In the genomic region with DNA sequence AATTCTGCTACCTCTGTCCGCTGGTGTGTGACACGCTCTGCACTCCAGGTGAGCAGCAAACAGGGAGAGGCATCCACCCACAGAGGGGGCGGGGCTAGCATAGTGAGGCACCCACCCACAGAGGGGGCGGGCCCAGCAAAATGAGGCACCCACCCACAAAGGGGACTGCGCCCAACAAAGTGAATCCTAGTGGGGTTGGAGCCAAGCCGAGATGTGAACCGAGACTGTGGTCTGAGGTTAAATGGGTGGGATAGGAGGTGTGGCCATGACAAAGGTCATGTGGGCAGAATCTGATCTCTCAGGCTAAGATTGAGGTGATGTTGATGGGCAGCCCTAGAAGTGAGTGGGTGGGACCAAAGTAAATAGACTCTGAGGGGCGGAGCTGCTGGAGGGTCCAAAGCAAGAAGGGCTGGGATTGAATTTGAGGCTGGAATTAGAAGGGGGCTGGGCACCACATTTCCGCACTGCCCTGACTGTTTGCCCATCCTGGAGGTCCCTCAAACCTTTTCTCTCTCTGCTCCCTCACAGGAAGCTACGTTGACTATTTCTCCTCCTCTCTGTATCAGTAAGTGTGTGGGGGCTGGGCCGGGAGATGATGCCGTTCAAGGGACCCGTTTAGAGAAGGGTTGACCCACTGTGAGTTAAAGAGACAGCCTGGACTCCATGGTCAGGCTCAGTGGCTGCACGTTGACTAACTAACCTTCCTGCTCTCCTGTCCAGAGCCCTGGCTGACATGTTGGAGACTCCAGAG, we compare ENCODE assay signal across 8 mouse cellular contexts. TPM values are rescaled to one million over a fixed set of nuclear protein-coding genes. Genes with fewer than 3 reads are reported as not detected.
A peak's percentile ranks its signal among the peaks of the same experiment; 100 is the strongest.
DNase-seq lines count a peak whose midpoint lies in the region; ATAC-seq and TF ChIP-seq lines count a peak whose summit lies in the region.

No protein-coding gene starts in this region.

- peak overlapping the region; percentile 37; the same call in 1 of the 2 replicates for H3K27ac ChIP-seq in embryonic facial prominence, embryonic 12.5 days
- H3K27ac ChIP-seq in kidney, adult 2 months (ENCODE audit: insufficient read depth, low read depth, low read length) = no peak overlapping the region
- H3K27ac ChIP-seq in lung, embryonic 14.5 days (ENCODE audit: low read depth) = peak overlapping the region; percentile 63

- H3K4me3 ChIP-seq in embryonic facial prominence, embryonic 12.5 days = peak overlapping the region; percentile 52
- no peak overlapping the region for H3K4me3 ChIP-seq in kidney, adult 2 months (ENCODE audit: insufficient read depth, low read depth, low read length)
- H3K4me3 ChIP-seq in lung, embryonic 14.5 days (ENCODE audit: low read depth, low read length) = peak overlapping the region; percentile 56

- ATAC-seq in embryonic facial prominence, embryonic 12.5 days (ENCODE audit: insufficient number of reproducible peaks, insufficient read depth, low FRiP score, low TSS enrichment) = 0 out of 2 replicates have a peak, but pooled peaks have one; percentile 10
- peak; percentile 5; the same call in 1 of the 2 replicates for ATAC-seq in lung, embryonic 14.5 days (ENCODE audit: insufficient read depth)

- H3K27me3 ChIP-seq in embryonic facial prominence, embryonic 12.5 days = no peaks in the 10 kb centered on the region
- no peaks in the 10 kb centered on the region for H3K27me3 ChIP-seq in kidney, adult 2 months (replicated peaks; ENCODE audit: control insufficient read depth, insufficient read depth, low read length)
- no peaks in the 10 kb centered on the region for H3K27me3 ChIP-seq in lung, embryonic 14.5 days (ENCODE audit: insufficient read depth, low read length)

- peak overlapping the region; percentile 93 for H3K4me2 ChIP-seq in embryonic facial prominence, embryonic 12.5 days (replicated peaks)
- peak overlapping the region; percentile 95 for H3K4me2 ChIP-seq in lung, embryonic 14.5 days

- H3K36me3 ChIP-seq in embryonic facial prominence, embryonic 12.5 days = no peaks in the 10 kb centered on the region
- no peaks in the 10 kb centered on the region for H3K36me3 ChIP-seq in kidney, adult 2 months (ENCODE audit: control insufficient read depth, insufficient read depth, low read length)
- H3K36me3 ChIP-seq in lung, embryonic 14.5 days (ENCODE audit: insufficient read depth) = no peaks in the 10 kb centered on the region

- H3K4me1 ChIP-seq in embryonic facial prominence, embryonic 12.5 days = peaks cover 46% of the 10 kb centered on the region
- H3K4me1 ChIP-seq in kidney, adult 2 months (ENCODE audit: control insufficient read depth, insufficient read depth, low read length) = 0 out of 2 replicates have a peak, but pooled peaks cover 3% of the 10 kb centered on the region
- peaks cover 21% of the 10 kb centered on the region for H3K4me1 ChIP-seq in lung, embryonic 14.5 days (ENCODE audit: insufficient read depth)

- peak overlapping the region; percentile 63 for H3K9ac ChIP-seq in embryonic facial prominence, embryonic 12.5 days
- H3K9ac ChIP-seq in lung, embryonic 14.5 days = peak overlapping the region; percentile 63; the same call in 1 of the 2 replicates

- 3% methylated on average over 14 of the region's 14 CpGs for WGBS in embryonic facial prominence, embryonic 12.5 days
- 8% methylated on average over 14 of the region's 14 CpGs for WGBS in kidney, adult 2 months
- WGBS in lung, embryonic 14.5 days = 1% methylated on average over 14 of the region's 14 CpGs

- no peaks in the 10 kb centered on the region for H3K9me3 ChIP-seq in embryonic facial prominence, embryonic 12.5 days
- H3K9me3 ChIP-seq in lung, embryonic 14.5 days (ENCODE audit: low read depth, low read length) = no peaks in the 10 kb centered on the region

- no peak for TF ChIP-seq POLR2A in kidney, adult 2 months (IDR thresholded peaks at IDR 0.05; ENCODE audit: low read depth, low read length)

- peak; percentile 64 to 69 for DNase-seq in right cerebral cortex, postnatal 10 days (ENCODE audit: low spot score in 2 of 2)
- DNase-seq in right cerebral cortex, adult 18-20 months = no peak
- DNase-seq in kidney, adult 2 months = peak; percentile 31
- DNase-seq in lung, embryonic 14.5 days = peak; percentile 70
- DNase-seq in right cerebral cortex, postnatal 14 days = peak; percentile 52
- no peak for DNase-seq in c-Kit-positive CD71-positive TER-119-positive erythroid progenitor cells, embryonic 14.5 days (ENCODE audit: low spot score)
- no peak for DNase-seq in adrenal gland, postnatal 10 days

- TF ChIP-seq CTCF in kidney, adult 2 months (conservative IDR thresholded peaks at IDR 0.05; ENCODE audit: insufficient read depth, insufficient read length, low read depth, low read length) = no peak
- TF ChIP-seq CTCF in lung, embryonic 14.5 days (IDR thresholded peaks at IDR 0.05; ENCODE audit: low read depth) = no peak

RNA-seq across cellular contexts. Expression of gene Hrc, which starts 3.2 kb away (rescaled TPM):
- 0.81 and 1.5 TPM in 2 replicates for polyA plus RNA-seq in embryonic facial prominence, embryonic 12.5 days (2016; fragmentation: Nextera tagmentation; extraction: Ambion mirVana)
- 0.14 and 3.2 TPM in 2 replicates for polyA plus RNA-seq in kidney, adult 2 months (2012; rRNA removed)
- polyA plus RNA-seq in lung, embryonic 14.5 days (2014; fragmentation: Nextera tagmentation; extraction: Ambion mirVana) = 0.58 and 1.2 TPM in 2 replicates
- 10 to 100 TPM; 10.7 to 47.8 TPM for total RNA-seq in adrenal gland, postnatal 10 days (2021)

RNA-seq across cellular contexts. Expression of gene Trpm4, which starts 4.8 kb away (rescaled TPM):
- polyA plus RNA-seq in embryonic facial prominence, embryonic 12.5 days (2016; fragmentation: Nextera tagmentation; extraction: Ambion mirVana) = 16.1 and 18.5 TPM in 2 replicates
- polyA plus RNA-seq in kidney, adult 2 months (2012; rRNA removed) = 17.9 and 18.2 TPM in 2 replicates
- 11.4 and 15.7 TPM in 2 replicates for polyA plus RNA-seq in lung, embryonic 14.5 days (2014; fragmentation: Nextera tagmentation; extraction: Ambion mirVana)
- 10 to 100 TPM; 15.9 to 26.8 TPM for total RNA-seq in adrenal gland, postnatal 10 days (2021)

RNA-seq across cellular contexts. Expression of gene Ppfia3, which starts 28.5 kb away (rescaled TPM):
- 8.8 and 9.2 TPM in 2 replicates for polyA plus RNA-seq in embryonic facial prominence, embryonic 12.5 days (2016; fragmentation: Nextera tagmentation; extraction: Ambion mirVana)
- 0.50 and 0.64 TPM in 2 replicates for polyA plus RNA-seq in kidney, adult 2 months (2012; rRNA removed)
- polyA plus RNA-seq in lung, embryonic 14.5 days (2014; fragmentation: Nextera tagmentation; extraction: Ambion mirVana) = 3.1 and 3.2 TPM in 2 replicates
- total RNA-seq in adrenal gland, postnatal 10 days (2021) = 1 to 10 TPM; 1.9 to 3.0 TPM

RNA-seq across cellular contexts. Expression of gene Lin7b, which starts 32.0 kb away (rescaled TPM):
- 1.2 and 1.9 TPM in 2 replicates for polyA plus RNA-seq in embryonic facial prominence, embryonic 12.5 days (2016; fragmentation: Nextera tagmentation; extraction: Ambion mirVana)
- polyA plus RNA-seq in kidney, adult 2 months (2012; rRNA removed) = 2.7 and 3.9 TPM in 2 replicates
- 0.30 and 0.87 TPM in 2 replicates for polyA plus RNA-seq in lung, embryonic 14.5 days (2014; fragmentation: Nextera tagmentation; extraction: Ambion mirVana)
- total RNA-seq in adrenal gland, postnatal 10 days (2021) = 1 to 10 TPM in 1 of 2 experiments, under 1 TPM in 1; 0.90 to 2.9 TPM

RNA-seq across cellular contexts. Expression of gene Snrnp70, which starts 57.2 kb away (rescaled TPM):
- 323 and 338 TPM in 2 replicates for polyA plus RNA-seq in embryonic facial prominence, embryonic 12.5 days (2016; fragmentation: Nextera tagmentation; extraction: Ambion mirVana)
- 137 and 138 TPM in 2 replicates for polyA plus RNA-seq in kidney, adult 2 months (2012; rRNA removed)
- 74.0 and 88.2 TPM in 2 replicates for polyA plus RNA-seq in lung, embryonic 14.5 days (2014; fragmentation: Nextera tagmentation; extraction: Ambion mirVana)
- 100 to 1,000 TPM; 208 to 341 TPM for total RNA-seq in adrenal gland, postnatal 10 days (2021)

Comparison
In these comparisons a context has a peak if more than half of its experiments do, and no peak if none do; other contexts are left out.
1. DNase-seq: peak in right cerebral cortex, postnatal 10 days (2 of 2), kidney, adult 2 months (single experiment), lung, embryonic 14.5 days (single experiment) and right cerebral cortex, postnatal 14 days (single experiment); none in right cerebral cortex, adult 18-20 months (single experiment), c-Kit-positive CD71-positive TER-119-positive erythroid progenitor cells, embryonic 14.5 days (single experiment) and adrenal gland, postnatal 10 days (single experiment).